Mouse (Mus musculus) bone marrow, adult 2 months (tissue): ENCODE data around the gene Hnrnph2.

Source experiments
- CTCF ChIP-seq: fragments of 200-500 bp; IDR thresholded peaks from 2 replicates; pipeline ENCODE4 v1.5.1; 2011; ENCODE audit warnings: low read length, control low read depth; ENCODE audit not compliant: control insufficient read depth, insufficient read depth
- POLR2A ChIP-seq: fragments of 200-500 bp; IDR thresholded peaks from 2 replicates; pipeline ENCODE4 v1.6.1; 2011; ENCODE audit warnings: low read depth, mild to moderate bottlenecking, control low read depth, low read length, borderline replicate concordance; ENCODE audit not compliant: control insufficient read depth

DNA sequence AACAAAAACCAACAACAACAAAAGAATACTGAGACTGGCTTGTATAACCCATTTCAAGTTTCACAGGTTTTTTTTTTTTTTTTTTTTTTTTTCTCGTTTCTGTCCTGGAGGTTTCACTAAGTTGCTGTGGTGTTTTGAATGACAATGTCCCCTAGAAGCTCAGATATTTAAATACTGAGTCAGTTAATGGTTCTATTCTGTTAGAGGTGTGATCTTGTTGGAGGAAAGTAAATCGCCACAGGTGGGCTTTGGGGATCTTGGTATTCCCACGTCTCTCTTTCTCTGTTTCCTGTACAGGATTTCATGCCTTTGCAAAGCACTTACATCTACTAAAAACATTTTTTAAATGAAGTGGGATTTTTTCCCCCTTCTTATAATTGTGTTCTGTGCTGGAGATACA, 34.1 kb downstream of the Hnrnph2 start:
- no peak for TF ChIP-seq CTCF
- no peak for TF ChIP-seq POLR2A
